Mouse (Mus musculus): ENCODE results near the gene Hfe2. TPM values are rescaled to one million over a fixed set of nuclear protein-coding genes. Genes with fewer than 3 reads are reported as not detected.
"Not testable (repeated sequence)": the region's sequence is repeated elsewhere in the genome, so short reads cannot be mapped to it uniquely, and the experiment has no call there.

Gene Hfe2
- polyA plus RNA-seq, 1 experiment from 2014 or later: 3.3 TPM

DNA sequence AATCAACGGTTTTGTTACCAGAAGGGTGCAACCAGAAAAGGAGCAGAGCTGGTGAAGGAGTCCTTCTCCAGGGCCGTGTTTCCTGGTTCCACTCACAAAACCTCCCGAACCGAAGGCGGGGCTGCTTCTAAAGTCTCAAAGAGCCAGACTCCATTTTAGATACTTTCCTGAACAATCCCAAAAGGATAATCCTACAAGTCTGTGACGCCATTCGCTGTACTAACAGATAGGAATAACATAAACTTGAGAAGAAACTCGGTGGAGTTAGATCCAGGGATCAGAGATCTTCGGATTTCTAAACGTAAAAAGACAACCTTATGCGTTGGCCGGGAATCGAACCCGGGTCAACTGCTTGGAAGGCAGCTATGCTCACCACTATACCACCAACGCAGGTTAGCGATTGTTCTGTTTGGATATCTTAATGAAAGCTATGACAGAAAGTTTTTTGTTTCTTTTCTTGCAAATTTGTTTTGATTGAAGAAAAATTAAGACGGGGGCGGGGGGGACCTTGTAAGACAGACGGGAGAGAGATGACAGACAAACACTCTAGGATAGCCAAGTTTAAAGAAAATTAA, 24.2 kb upstream of the Hfe2 start:
- peak; percentile 71 for ATAC-seq
- H3K4me2 ChIP-seq (ENCODE audit: low read length): peak overlapping the region; percentile 82
- peaks cover 9% of the 10 kb centered on the region for H3K4me1 ChIP-seq (ENCODE audit: control insufficient read depth, insufficient read depth, low read depth, low read length)
- under 1% methylated on average over 19 of the region's 19 CpGs for WGBS
- peak overlapping the region; percentile 62 for H3K9ac ChIP-seq (ENCODE audit: low read depth, low read length)
- H3K27ac ChIP-seq (ENCODE audit: low read depth, low read length): peak overlapping the region; percentile 70
- H3K9me3 ChIP-seq (ENCODE audit: control insufficient read depth, low read length): no peaks in the 10 kb centered on the region
- H3K36me3 ChIP-seq (ENCODE audit: control insufficient read depth, insufficient read depth, low read length): no peaks in the 10 kb centered on the region
- peak overlapping the region; percentile 47 for H3K4me3 ChIP-seq (ENCODE audit: low read length)
- H3K27me3 ChIP-seq (replicated peaks; ENCODE audit: control insufficient read depth, insufficient read depth, low read length): no peaks in the 10 kb centered on the region

DNA sequence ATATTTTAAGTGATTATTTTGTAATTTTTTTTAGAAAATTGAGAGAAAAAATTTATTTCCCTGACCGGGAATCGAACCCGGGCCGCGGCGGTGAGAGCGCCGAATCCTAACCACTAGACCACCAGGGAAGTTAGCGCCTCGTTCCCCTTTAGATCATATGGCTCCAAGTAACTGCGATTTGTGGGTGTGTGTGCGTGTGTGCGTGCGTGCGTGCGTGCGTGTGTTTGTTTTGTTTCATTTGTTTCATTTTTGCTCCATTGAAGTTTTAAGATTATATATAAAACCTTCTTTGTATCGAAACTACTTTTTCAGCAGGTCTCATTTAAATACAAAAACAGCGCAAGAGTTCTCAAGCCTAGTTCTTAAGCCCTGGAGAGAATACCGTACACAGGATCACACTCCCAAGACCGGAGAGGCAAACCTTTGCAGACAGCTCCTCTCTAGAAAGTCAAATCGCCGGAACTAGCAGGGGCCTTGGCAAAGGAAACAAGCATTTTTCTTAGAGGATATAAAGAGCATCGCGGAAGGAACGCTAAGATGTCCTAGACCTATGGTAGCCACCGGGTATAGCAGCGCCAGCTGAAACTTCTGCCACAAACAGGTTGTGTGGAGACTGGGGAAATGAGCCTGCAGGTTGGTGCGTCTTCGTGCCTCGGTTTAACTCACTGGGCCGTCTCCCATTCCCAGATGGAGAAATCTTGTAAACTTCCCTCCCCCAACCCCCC, 23.4 kb upstream of the Hfe2 start:
- under 1% methylated on average over 32 of the region's 32 CpGs for WGBS
- Histone ChIP-seq H3K36me3 (ENCODE audit: control insufficient read depth, insufficient read depth, low read length) (no peaks in the 10 kb centered on the region), H3K9ac (ENCODE audit: low read depth, low read length) (peak overlapping the region; percentile 62), H3K27ac (ENCODE audit: low read depth, low read length) (peak overlapping the region; percentile 34), H3K27me3 (replicated peaks; ENCODE audit: control insufficient read depth, insufficient read depth, low read length) (no peaks in the 10 kb centered on the region), H3K4me1 (ENCODE audit: control insufficient read depth, insufficient read depth, low read depth, low read length) (peaks cover 9% of the 10 kb centered on the region), H3K4me3 (ENCODE audit: low read length) (peak overlapping the region; percentile 47), H3K4me2 (ENCODE audit: low read length) (peak overlapping the region; percentile 94), H3K9me3 (ENCODE audit: control insufficient read depth, low read length) (no peaks in the 10 kb centered on the region)
- peak; percentile 72 for ATAC-seq

DNA sequence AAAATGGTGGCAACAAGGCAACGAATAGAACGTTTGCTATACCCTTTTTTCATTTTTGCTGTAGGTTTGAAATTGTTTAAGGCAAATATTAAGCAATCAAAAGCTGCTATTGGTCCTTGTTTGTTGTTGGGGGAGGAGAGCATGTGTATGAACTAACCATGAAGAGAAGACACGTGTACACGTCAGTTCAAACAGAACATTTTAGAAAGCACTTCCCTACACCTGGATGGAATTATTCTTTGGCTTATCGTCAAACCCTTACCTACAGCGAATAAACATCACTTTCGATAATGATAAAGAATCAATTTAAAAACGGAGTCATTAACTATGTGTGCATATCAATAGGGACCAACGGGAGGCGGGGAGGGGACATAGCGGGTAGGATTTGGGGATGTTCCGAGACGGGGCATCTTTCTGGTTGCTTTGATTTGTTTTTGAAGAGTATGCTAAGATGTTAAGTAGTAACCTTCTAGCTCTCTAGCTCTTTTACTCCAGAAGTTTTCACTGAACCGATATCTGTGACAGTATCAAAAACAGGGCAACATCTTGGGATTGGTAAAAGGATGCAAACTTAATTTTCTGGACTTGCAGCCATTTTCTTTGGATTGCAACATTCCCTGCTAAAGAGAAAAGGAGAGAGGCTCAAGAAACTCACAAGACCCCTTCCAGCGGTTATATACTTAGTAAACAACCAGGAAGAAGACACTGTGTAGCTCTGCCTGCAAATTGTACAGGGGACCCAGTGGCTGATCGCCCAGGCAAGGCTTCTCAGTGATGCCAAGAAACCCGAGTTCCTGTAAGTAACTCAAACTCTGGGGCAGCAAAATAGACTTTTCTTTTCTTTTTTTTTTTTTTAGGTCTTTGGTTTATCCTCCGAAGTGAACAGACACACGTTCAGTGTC, 22.5 kb upstream of the Hfe2 start:
- no peaks in the 10 kb centered on the region for H3K27me3 ChIP-seq (replicated peaks; ENCODE audit: control insufficient read depth, insufficient read depth, low read length)
- H3K4me2 ChIP-seq (ENCODE audit: low read length): peak overlapping the region; percentile 94
- peak overlapping the region; percentile 47 for H3K4me3 ChIP-seq (ENCODE audit: low read length)
- no peaks in the 10 kb centered on the region for H3K36me3 ChIP-seq (ENCODE audit: control insufficient read depth, insufficient read depth, low read length)
- ATAC-seq: no peak
- H3K4me1 ChIP-seq (ENCODE audit: control insufficient read depth, insufficient read depth, low read depth, low read length): peaks cover 9% of the 10 kb centered on the region
- peak overlapping the region; percentile 62 for H3K9ac ChIP-seq (ENCODE audit: low read depth, low read length)
- no peaks in the 10 kb centered on the region for H3K9me3 ChIP-seq (ENCODE audit: control insufficient read depth, low read length)
- peak overlapping the region; percentile 26; the same call in 1 of the 2 replicates for H3K27ac ChIP-seq (ENCODE audit: low read depth, low read length)
- WGBS: under 1% methylated on average over 19 of the region's 19 CpGs

DNA sequence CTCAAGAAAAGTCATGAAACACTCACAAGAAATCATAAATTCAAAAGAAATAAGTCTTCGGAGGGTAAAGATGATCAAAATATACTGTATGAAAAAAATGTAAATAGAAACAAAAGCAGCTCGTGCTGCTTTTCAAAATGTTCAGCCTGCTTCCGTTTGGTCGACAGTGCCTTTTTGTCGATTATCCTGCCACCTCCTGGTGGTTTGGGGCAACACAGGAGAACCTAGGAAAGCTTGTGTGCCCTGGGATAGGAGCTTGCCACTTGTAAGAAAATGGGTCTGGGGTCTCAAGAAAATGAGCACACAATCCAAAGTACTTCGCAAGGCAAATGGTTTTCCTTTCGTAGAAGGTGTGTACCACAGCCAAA, 21.9 kb upstream of the Hfe2 start:
- no peaks in the 10 kb centered on the region for H3K9me3 ChIP-seq (ENCODE audit: control insufficient read depth, low read length)
- H3K4me2 ChIP-seq (ENCODE audit: low read length): peak overlapping the region; percentile 94
- peak overlapping the region; percentile 47 for H3K4me3 ChIP-seq (ENCODE audit: low read length)
- H3K4me1 ChIP-seq (ENCODE audit: control insufficient read depth, insufficient read depth, low read depth, low read length): peaks cover 9% of the 10 kb centered on the region
- H3K27ac ChIP-seq (ENCODE audit: low read depth, low read length): no peak overlapping the region
- H3K36me3 ChIP-seq (ENCODE audit: control insufficient read depth, insufficient read depth, low read length): no peaks in the 10 kb centered on the region
- 1% methylated on average over 7 of the region's 7 CpGs for WGBS
- peak overlapping the region; percentile 8 for H3K9ac ChIP-seq (ENCODE audit: low read depth, low read length)
- no peaks in the 10 kb centered on the region for H3K27me3 ChIP-seq (replicated peaks; ENCODE audit: control insufficient read depth, insufficient read depth, low read length)
- ATAC-seq: no peak

DNA sequence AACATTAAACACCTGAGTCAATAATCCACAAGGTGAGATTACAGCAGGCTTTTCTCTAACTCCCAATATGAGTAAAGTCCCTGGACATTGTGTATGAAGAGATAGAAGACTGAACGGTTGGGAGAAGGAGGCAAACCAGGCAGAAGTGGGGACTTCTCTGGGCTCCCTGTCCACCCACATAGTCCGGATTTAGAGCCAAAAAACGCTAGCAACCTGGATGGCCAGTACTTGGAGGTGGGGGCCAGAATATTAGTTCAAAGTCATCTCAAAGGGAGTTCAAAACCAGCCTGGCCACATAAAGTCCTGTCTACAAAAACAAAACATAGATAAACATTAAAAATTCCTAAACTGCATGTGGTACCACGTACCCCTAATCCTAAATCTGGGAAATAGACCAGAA, 21.0 kb upstream of the Hfe2 start:
- Histone ChIP-seq H3K27ac (ENCODE audit: low read depth, low read length) (no peak overlapping the region), H3K9ac (ENCODE audit: low read depth, low read length) (no peak overlapping the region), H3K9me3 (ENCODE audit: control insufficient read depth, low read length) (no peaks in the 10 kb centered on the region), H3K27me3 (replicated peaks; ENCODE audit: control insufficient read depth, insufficient read depth, low read length) (no peaks in the 10 kb centered on the region), H3K4me2 (ENCODE audit: low read length) (no peak overlapping the region), H3K4me3 (ENCODE audit: low read length) (no peak overlapping the region), H3K4me1 (ENCODE audit: control insufficient read depth, insufficient read depth, low read depth, low read length) (peaks cover 7% of the 10 kb centered on the region), H3K36me3 (ENCODE audit: control insufficient read depth, insufficient read depth, low read length) (no peaks in the 10 kb centered on the region)
- 68% methylated on average over 4 of the region's 4 CpGs for WGBS
- ATAC-seq: no peak

DNA sequence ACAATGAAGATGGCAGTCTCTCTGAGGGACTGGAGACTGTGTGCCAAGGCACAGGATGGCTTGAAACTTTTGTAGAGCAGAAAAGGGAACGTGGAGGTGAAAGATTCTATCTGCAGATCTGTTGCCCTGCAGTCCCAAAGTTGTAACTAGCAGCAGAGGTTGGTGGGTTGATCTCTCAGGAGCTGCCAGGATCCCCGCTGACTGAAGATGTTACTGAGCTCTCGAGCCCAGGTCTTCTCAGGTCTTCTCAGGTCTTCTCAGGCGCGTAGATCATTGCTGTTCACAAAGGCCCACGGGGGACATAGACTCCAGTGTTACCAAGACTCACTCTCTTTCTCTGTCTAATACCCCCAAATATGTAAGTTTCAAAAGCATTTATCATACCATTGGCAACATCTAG, 20.0 kb upstream of the Hfe2 start:
- Histone ChIP-seq H3K9ac (ENCODE audit: low read depth, low read length) (no peak overlapping the region), H3K9me3 (ENCODE audit: control insufficient read depth, low read length) (no peaks in the 10 kb centered on the region), H3K4me3 (ENCODE audit: low read length) (no peak overlapping the region), H3K27me3 (replicated peaks; ENCODE audit: control insufficient read depth, insufficient read depth, low read length) (no peaks in the 10 kb centered on the region), H3K4me1 (ENCODE audit: control insufficient read depth, insufficient read depth, low read depth, low read length) (peaks cover 6% of the 10 kb centered on the region), H3K27ac (ENCODE audit: low read depth, low read length) (no peak overlapping the region), H3K36me3 (ENCODE audit: control insufficient read depth, insufficient read depth, low read length) (no peaks in the 10 kb centered on the region), H3K4me2 (ENCODE audit: low read length) (no peak overlapping the region)
- WGBS: 91% methylated on average over 6 of the region's 6 CpGs
- ATAC-seq: no peak

- no peaks in the 10 kb centered on the region for H3K9me3 ChIP-seq (ENCODE audit: control insufficient read depth, low read length)
- no peaks in the 10 kb centered on the region for H3K36me3 ChIP-seq (ENCODE audit: control insufficient read depth, insufficient read depth, low read length)
- no peaks in the 10 kb centered on the region for H3K27me3 ChIP-seq (replicated peaks; ENCODE audit: control insufficient read depth, insufficient read depth, low read length)
- H3K4me1 ChIP-seq (ENCODE audit: control insufficient read depth, insufficient read depth, low read depth, low read length): peaks cover 6% of the 10 kb centered on the region
- no peak overlapping the region for H3K4me3 ChIP-seq (ENCODE audit: low read length)
- H3K27ac ChIP-seq (ENCODE audit: low read depth, low read length): no peak overlapping the region
- H3K4me2 ChIP-seq (ENCODE audit: low read length): no peak overlapping the region
- no peak overlapping the region for H3K9ac ChIP-seq (ENCODE audit: low read depth, low read length)
- no peak for ATAC-seq
- WGBS: 94% methylated on average over 9 of the region's 9 CpGs
These were observed 18.4 kb upstream of the Hfe2 start for GRCm38 (mm10) chr3:96506396-96507047.

DNA sequence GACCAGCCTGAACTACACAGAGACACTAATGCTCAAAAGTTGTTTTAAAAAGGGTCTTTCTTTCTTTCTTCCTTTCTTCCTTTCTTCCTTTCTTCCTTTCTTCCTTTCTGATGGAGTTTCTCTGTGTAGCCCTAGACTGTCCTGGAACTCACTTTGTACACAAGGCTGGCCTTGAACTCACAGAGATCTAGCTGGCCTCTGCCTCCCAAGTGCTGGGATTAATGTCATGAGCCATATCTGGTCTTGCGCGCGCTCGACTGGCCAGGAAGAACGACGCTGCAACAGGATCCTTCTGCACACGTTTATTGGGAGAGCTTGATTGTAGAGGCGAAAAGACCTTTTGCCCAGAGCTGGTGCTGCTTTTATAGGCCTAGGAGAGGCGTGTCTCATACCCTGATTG, 17.0 kb upstream of the Hfe2 start:
- not testable (repeated sequence) for H3K4me3 ChIP-seq (ENCODE audit: low read length); H3K36me3 ChIP-seq (ENCODE audit: control insufficient read depth, insufficient read depth, low read length); H3K4me2 ChIP-seq (ENCODE audit: low read length); H3K9ac ChIP-seq (ENCODE audit: low read depth, low read length); ATAC-seq; H3K9me3 ChIP-seq (ENCODE audit: control insufficient read depth, low read length); H3K27ac ChIP-seq (ENCODE audit: low read depth, low read length); H3K27me3 ChIP-seq (replicated peaks; ENCODE audit: control insufficient read depth, insufficient read depth, low read length); H3K4me1 ChIP-seq (ENCODE audit: control insufficient read depth, insufficient read depth, low read depth, low read length)
- WGBS: 89% methylated on average over 7 of the region's 9 CpGs

DNA sequence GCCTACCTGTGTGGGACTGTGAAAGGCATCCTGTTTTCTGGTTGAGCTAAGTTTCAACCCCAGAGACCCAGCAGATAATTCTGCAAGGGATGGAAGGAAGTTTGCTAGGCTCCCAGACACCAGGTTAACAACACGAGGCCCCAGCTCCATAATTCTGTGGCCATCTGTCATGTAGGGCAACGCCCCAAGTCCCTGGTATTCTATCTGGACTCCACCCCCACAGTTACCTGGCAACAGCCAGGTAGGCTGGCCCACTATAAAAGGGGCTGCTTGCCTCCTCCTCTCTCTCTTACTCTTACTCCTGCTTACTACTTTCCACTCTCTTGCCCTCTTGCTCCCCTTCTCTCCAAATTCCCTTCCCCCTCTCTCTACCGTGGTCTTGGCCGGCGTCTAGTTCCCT, 4.8 kb upstream of the Hfe2 start:
- H3K4me2 ChIP-seq (ENCODE audit: low read length): no peak overlapping the region
- H3K36me3 ChIP-seq (ENCODE audit: control insufficient read depth, insufficient read depth, low read length): no peaks in the 10 kb centered on the region
- no peak overlapping the region for H3K27ac ChIP-seq (ENCODE audit: low read depth, low read length)
- 70% methylated on average over 5 of the region's 5 CpGs for WGBS
- H3K4me3 ChIP-seq (ENCODE audit: low read length): no peak overlapping the region
- no peak for ATAC-seq
- peaks cover 3% of the 10 kb centered on the region for H3K27me3 ChIP-seq (replicated peaks; ENCODE audit: control insufficient read depth, insufficient read depth, low read length)
- no peaks in the 10 kb centered on the region for H3K4me1 ChIP-seq (ENCODE audit: control insufficient read depth, insufficient read depth, low read depth, low read length)
- H3K9me3 ChIP-seq (ENCODE audit: control insufficient read depth, low read length): no peaks in the 10 kb centered on the region
- no peak overlapping the region for H3K9ac ChIP-seq (ENCODE audit: low read depth, low read length)

Measured in hindbrain, embryonic 16.5 days (tissue).